Mouse (Mus musculus): ENCODE results near the gene Chd6. TPM values are rescaled to one million over a fixed set of nuclear protein-coding genes. Genes with fewer than 3 reads are reported as not detected.

Gene Chd6
- polyA plus RNA-seq, 1 experiment from 2014 or later: 39.4 TPM

DNA sequence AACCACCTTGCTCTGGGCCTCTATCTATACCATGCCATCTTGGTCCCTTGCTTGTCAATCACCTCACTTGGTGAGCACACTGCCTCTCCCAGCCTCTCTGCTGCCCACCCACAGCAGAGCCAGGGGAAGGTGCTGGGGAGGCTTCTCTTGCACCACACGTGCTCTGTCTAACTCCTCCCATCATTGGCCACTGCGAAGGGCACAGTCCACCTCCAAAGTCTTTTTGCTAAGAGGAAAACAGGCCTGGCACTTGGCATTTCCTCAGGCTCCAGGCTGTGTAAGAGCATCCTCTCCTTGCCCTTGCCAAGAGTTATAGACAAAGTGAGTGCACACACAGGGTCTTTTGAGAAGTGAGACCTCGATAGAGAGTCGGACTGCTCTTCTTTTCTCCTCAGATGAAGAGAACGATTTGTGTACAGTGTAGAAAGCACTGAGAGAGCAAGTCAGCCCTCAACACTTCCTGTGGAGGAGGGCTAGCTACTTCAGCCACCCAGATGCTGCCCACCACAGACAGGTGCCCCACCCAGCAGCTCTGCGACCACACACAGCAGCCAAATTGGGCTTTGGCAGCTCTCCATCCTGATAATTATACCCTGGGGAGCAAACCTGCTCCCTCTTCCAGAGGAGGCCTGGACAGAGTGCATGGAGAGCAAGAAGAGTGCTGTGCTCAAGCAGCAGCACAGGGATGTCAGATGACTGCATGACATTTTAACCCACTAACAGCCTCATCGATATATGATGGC lies 155.6 kb downstream of the Chd6 start:
- no peak overlapping the region for H3K4me2 ChIP-seq (ENCODE audit: low read depth, severe bottlenecking)
- H3K9me3 ChIP-seq (ENCODE audit: control insufficient read depth, low read length): no peaks in the 10 kb centered on the region
- H3K27ac ChIP-seq (replicated peaks; ENCODE audit: low read depth, low read length): no peak overlapping the region
- ATAC-seq (ENCODE audit: insufficient number of reproducible peaks, low FRiP score, low TSS enrichment, low read depth) (no peak), DNase-seq (ENCODE audit: low spot score) (no peak)
- no peaks in the 10 kb centered on the region for H3K4me1 ChIP-seq (ENCODE audit: control insufficient read depth, insufficient read depth, low read length)
- H3K9ac ChIP-seq (ENCODE audit: low read length): no peak overlapping the region
- no peaks in the 10 kb centered on the region for H3K27me3 ChIP-seq (ENCODE audit: control insufficient read depth, insufficient read depth, low read length)
- H3K36me3 ChIP-seq (ENCODE audit: control insufficient read depth, insufficient read depth, low read length): peaks cover 28% of the 10 kb centered on the region
- no peak overlapping the region for H3K4me3 ChIP-seq (ENCODE audit: low read depth, low read length)
- WGBS: 88% methylated on average over 7 of the region's 7 CpGs

DNA sequence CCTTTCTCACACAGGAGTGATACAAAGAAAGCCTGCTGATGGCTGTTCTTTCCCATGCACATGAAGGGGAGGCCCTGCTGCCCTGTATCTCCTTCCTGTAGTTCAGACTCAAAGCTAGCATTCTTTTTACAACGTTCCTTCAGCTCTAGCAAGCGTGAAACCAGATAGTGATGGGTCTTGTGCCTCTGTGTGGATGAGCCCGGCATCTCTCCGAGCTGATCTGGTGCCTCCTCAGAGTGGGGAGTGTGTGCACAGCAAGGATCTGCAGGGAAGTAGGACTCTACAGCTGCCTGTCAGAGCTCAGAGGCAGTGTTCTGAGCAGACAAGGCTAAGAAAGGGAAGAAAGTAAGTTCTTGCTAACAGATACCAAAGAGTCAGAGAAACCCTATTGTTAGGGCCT lies 157.3 kb downstream of the Chd6 start:
- no peaks in the 10 kb centered on the region for H3K27me3 ChIP-seq (ENCODE audit: control insufficient read depth, insufficient read depth, low read length)
- H3K4me2 ChIP-seq (ENCODE audit: low read depth, severe bottlenecking): no peak overlapping the region
- H3K27ac ChIP-seq (replicated peaks; ENCODE audit: low read depth, low read length): no peak overlapping the region
- no peak overlapping the region for H3K4me3 ChIP-seq (ENCODE audit: low read depth, low read length)
- no peaks in the 10 kb centered on the region for H3K9me3 ChIP-seq (ENCODE audit: control insufficient read depth, low read length)
- H3K9ac ChIP-seq (ENCODE audit: low read length): no peak overlapping the region
- H3K4me1 ChIP-seq (ENCODE audit: control insufficient read depth, insufficient read depth, low read length): no peaks in the 10 kb centered on the region
- no peak for DNase-seq (ENCODE audit: low spot score)
- ATAC-seq (ENCODE audit: insufficient number of reproducible peaks, low FRiP score, low TSS enrichment, low read depth): no peak
- WGBS: 86% methylated on average over 4 of the region's 4 CpGs
- peaks cover 28% of the 10 kb centered on the region for H3K36me3 ChIP-seq (ENCODE audit: control insufficient read depth, insufficient read depth, low read length)

DNA sequence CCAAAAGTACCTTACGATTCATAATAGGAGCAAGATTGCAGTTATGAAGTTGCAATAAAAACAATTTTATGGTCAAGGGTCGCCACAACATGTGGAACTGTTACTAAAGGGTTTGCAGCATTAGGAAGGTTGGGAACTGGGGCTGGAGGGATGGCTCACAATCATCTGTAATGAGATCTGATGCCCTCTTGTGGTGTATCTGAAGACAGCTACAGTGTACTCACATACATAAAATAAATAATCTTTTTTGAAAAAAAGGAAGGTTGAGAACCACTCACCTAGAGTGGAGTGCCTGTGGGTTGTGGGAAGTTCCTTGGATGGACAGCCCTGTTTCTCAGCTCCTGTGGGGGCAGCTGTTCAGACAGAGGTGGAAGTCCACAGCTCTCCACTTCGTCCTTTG lies 166.4 kb downstream of the Chd6 start:
- no peak overlapping the region for H3K27ac ChIP-seq (replicated peaks; ENCODE audit: low read depth, low read length)
- no peaks in the 10 kb centered on the region for H3K9me3 ChIP-seq (ENCODE audit: control insufficient read depth, low read length)
- H3K4me3 ChIP-seq (ENCODE audit: low read depth, low read length): no peak overlapping the region
- H3K4me1 ChIP-seq (ENCODE audit: control insufficient read depth, insufficient read depth, low read length): no peaks in the 10 kb centered on the region
- H3K36me3 ChIP-seq (ENCODE audit: control insufficient read depth, insufficient read depth, low read length): no peaks in the 10 kb centered on the region
- no peaks in the 10 kb centered on the region for H3K27me3 ChIP-seq (ENCODE audit: control insufficient read depth, insufficient read depth, low read length)
- no peak overlapping the region for H3K4me2 ChIP-seq (ENCODE audit: low read depth, severe bottlenecking)
- no peak for DNase-seq (ENCODE audit: low spot score)
- ATAC-seq (ENCODE audit: insufficient number of reproducible peaks, low FRiP score, low TSS enrichment, low read depth): peak; percentile 42; the same call in 1 of the 2 replicates
- H3K9ac ChIP-seq (ENCODE audit: low read length): no peak overlapping the region
- WGBS: 63% methylated on average over 3 of the region's 3 CpGs

DNA sequence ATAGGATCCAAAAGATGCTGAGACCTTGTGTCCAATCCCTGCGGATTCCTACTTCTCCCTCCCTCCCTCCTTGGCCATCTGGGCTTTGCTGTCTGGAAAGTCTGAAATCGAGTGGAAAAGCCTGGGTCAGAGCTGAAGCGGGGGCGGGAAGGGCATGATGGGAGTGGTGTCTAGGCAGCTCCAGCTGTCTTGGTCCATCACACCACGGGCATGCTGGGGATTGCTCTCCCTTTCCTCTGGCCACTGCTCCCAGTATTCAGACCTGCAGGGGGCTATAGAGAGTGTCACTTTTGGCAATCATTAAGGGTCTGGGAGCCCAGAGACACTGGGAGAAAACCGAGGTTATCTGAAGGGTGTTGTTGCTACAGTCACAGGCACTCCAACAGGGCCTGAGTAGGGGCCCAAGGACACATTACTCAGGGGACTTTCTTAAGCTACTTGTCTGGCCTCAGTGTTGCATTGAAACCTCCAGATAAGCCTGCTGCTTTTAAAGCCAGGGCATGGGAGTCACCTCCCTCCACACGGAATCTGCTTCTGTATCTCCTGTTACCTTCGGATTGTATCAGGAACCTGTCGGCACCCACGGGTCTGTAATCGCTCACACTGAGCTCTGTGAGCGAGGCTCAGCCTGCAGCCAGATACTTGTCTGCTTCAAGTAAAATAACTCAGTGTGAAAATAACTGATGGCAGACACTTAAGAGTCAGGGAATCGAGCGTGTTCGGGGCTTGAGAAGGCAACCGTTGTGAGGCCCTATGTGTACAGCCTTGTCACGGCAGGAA lies 167.8 kb downstream of the Chd6 start:
- ATAC-seq (ENCODE audit: insufficient number of reproducible peaks, low FRiP score, low TSS enrichment, low read depth) (no peak), DNase-seq (ENCODE audit: low spot score) (no peak)
- no peaks in the 10 kb centered on the region for H3K4me1 ChIP-seq (ENCODE audit: control insufficient read depth, insufficient read depth, low read length)
- no peak overlapping the region for H3K27ac ChIP-seq (replicated peaks; ENCODE audit: low read depth, low read length)
- 76% methylated on average over 16 of the region's 17 CpGs for WGBS
- H3K36me3 ChIP-seq (ENCODE audit: control insufficient read depth, insufficient read depth, low read length): no peaks in the 10 kb centered on the region
- H3K9ac ChIP-seq (ENCODE audit: low read length): no peak overlapping the region
- no peaks in the 10 kb centered on the region for H3K9me3 ChIP-seq (ENCODE audit: control insufficient read depth, low read length)
- H3K4me2 ChIP-seq (ENCODE audit: low read depth, severe bottlenecking): no peak overlapping the region
- no peak overlapping the region for H3K4me3 ChIP-seq (ENCODE audit: low read depth, low read length)
- no peaks in the 10 kb centered on the region for H3K27me3 ChIP-seq (ENCODE audit: control insufficient read depth, insufficient read depth, low read length)

DNA sequence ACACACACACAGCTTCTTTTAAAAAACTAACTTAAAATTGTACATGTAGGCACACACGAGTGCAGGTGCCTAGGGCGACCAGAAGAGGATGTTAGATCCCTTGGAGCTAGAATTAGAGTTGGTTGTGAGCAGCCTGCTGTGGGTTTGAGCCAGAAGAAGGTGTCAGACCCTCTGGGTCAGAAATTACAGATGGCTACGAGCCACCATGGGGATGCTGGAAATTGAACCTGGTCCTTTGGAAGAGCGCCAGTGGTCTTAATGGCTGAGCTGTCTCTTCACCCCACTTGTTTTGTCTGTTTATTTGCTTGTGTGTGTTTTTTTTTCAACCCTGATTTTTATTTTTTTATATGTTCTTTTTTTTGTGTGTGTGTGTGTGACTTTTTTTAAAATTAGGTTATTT lies 174.4 kb downstream of the Chd6 start:
- no peak for ATAC-seq (ENCODE audit: insufficient number of reproducible peaks, low FRiP score, low TSS enrichment, low read depth)
- no peak for DNase-seq (ENCODE audit: low spot score)
- Histone ChIP-seq H3K27ac (replicated peaks; ENCODE audit: low read depth, low read length) (no peak overlapping the region), H3K9ac (ENCODE audit: low read length) (no peak overlapping the region), H3K36me3 (ENCODE audit: control insufficient read depth, insufficient read depth, low read length) (no peaks in the 10 kb centered on the region), H3K27me3 (ENCODE audit: control insufficient read depth, insufficient read depth, low read length) (no peaks in the 10 kb centered on the region), H3K4me2 (ENCODE audit: low read depth, severe bottlenecking) (no peak overlapping the region), H3K9me3 (ENCODE audit: control insufficient read depth, low read length) (no peaks in the 10 kb centered on the region), H3K4me1 (ENCODE audit: control insufficient read depth, insufficient read depth, low read length) (peaks cover 11% of the 10 kb centered on the region; the same call in 1 of the 2 replicates), H3K4me3 (ENCODE audit: low read depth, low read length) (no peak overlapping the region)
- 81% methylated on average over 4 of the region's 4 CpGs for WGBS

DNA sequence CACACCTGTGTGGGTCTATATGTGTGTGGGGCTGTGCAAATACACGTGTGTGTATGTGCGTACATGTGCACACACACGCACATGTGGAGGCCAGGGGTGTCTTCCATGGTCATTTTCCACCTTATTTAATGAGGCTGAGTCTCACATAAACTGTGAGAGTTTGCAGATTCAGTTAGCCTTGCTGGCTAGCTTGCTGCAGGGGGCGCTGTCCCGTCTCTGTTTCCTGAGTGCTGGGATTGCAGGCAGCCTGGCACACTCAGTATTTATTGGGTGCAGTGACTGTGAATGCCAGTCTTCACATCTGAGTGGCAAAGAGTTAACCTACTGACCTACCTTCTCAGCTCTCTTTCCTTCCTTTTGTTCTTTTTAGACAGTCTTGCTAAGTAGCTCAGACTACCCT lies 175.0 kb downstream of the Chd6 start:
- Histone ChIP-seq H3K4me1 (ENCODE audit: control insufficient read depth, insufficient read depth, low read length) (peaks cover 11% of the 10 kb centered on the region; the same call in 1 of the 2 replicates), H3K9me3 (ENCODE audit: control insufficient read depth, low read length) (no peaks in the 10 kb centered on the region), H3K27me3 (ENCODE audit: control insufficient read depth, insufficient read depth, low read length) (no peaks in the 10 kb centered on the region), H3K4me3 (ENCODE audit: low read depth, low read length) (no peak overlapping the region), H3K27ac (replicated peaks; ENCODE audit: low read depth, low read length) (no peak overlapping the region), H3K36me3 (ENCODE audit: control insufficient read depth, insufficient read depth, low read length) (no peaks in the 10 kb centered on the region), H3K9ac (ENCODE audit: low read length) (no peak overlapping the region), H3K4me2 (ENCODE audit: low read depth, severe bottlenecking) (no peak overlapping the region)
- WGBS: 61% methylated on average over 5 of the region's 5 CpGs
- peak; percentile 44 for DNase-seq (ENCODE audit: low spot score)
- no peak for ATAC-seq (ENCODE audit: insufficient number of reproducible peaks, low FRiP score, low TSS enrichment, low read depth)

DNA sequence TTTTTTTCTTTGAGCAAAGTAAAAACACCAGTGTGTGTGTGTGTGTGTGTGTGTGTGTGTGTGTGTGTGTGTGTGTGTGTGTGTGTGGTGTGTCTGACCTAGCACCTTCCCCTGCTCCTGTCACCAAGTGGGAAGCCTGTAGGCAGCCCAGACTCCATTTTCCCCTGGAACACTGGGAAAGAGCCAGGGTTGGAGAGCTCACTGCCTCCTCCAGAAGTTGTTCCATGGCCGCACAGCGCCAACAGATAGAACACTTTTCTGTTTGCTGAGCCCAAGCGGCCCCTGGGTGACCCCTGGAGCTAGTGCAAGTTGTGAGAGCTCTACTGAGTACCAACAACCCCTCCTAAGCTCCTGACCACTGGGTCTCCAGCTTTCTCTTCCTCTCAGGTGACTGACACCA lies 175.9 kb downstream of the Chd6 start:
- DNase-seq (ENCODE audit: low spot score) (no peak), ATAC-seq (ENCODE audit: insufficient number of reproducible peaks, low FRiP score, low TSS enrichment, low read depth) (no peak)
- Histone ChIP-seq H3K4me3 (ENCODE audit: low read depth, low read length) (no peak overlapping the region), H3K27me3 (ENCODE audit: control insufficient read depth, insufficient read depth, low read length) (no peaks in the 10 kb centered on the region), H3K4me2 (ENCODE audit: low read depth, severe bottlenecking) (0 out of 2 replicates have a peak overlapping the region, but pooled peaks have one; percentile 5), H3K27ac (replicated peaks; ENCODE audit: low read depth, low read length) (no peak overlapping the region), H3K9me3 (ENCODE audit: control insufficient read depth, low read length) (no peaks in the 10 kb centered on the region), H3K36me3 (ENCODE audit: control insufficient read depth, insufficient read depth, low read length) (no peaks in the 10 kb centered on the region), H3K9ac (ENCODE audit: low read length) (no peak overlapping the region), H3K4me1 (ENCODE audit: control insufficient read depth, insufficient read depth, low read length) (peaks cover 11% of the 10 kb centered on the region; the same call in 1 of the 2 replicates)
- WGBS: 81% methylated on average over 3 of the region's 3 CpGs

DNA sequence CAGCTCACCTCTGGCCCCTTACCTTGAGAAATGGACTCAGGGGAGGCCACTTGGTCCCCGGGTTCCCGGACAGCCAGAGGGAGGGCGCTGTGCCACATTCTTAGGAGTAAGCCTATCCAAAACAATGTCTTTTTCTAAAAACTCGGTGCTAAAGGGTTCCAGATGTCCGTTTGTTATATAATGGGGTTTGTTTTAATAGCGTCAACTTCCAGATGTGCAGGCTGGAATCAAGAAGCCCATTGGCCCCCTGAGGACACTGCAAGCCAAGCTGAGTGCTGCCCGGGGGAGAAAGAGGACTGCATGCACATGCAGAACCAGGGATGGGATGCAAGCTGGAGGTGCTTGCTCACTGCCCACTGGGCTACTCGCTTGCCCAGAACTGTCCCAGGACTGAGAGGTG lies 176.6 kb downstream of the Chd6 start:
- Histone ChIP-seq H3K4me1 (ENCODE audit: control insufficient read depth, insufficient read depth, low read length) (peaks cover 11% of the 10 kb centered on the region; the same call in 1 of the 2 replicates), H3K27ac (replicated peaks; ENCODE audit: low read depth, low read length) (peak overlapping the region; percentile 47; the same call in 1 of the 2 replicates), H3K9ac (ENCODE audit: low read length) (no peak overlapping the region), H3K27me3 (ENCODE audit: control insufficient read depth, insufficient read depth, low read length) (no peaks in the 10 kb centered on the region), H3K4me3 (ENCODE audit: low read depth, low read length) (no peak overlapping the region), H3K9me3 (ENCODE audit: control insufficient read depth, low read length) (no peaks in the 10 kb centered on the region), H3K4me2 (ENCODE audit: low read depth, severe bottlenecking) (no peak overlapping the region), H3K36me3 (ENCODE audit: control insufficient read depth, insufficient read depth, low read length) (no peaks in the 10 kb centered on the region)
- DNase-seq (ENCODE audit: low spot score) (peak; percentile 67), ATAC-seq (ENCODE audit: insufficient number of reproducible peaks, low FRiP score, low TSS enrichment, low read depth) (peak; percentile 70)
- WGBS: 22% methylated on average over 8 of the region's 8 CpGs
